Mouse (Mus musculus) spleen, postnatal 36 days (tissue): ENCODE data around the gene Dnttip2.

Experiments used
- DNase-seq, 2 experiments: peaks; one replicate each; pipeline ENCODE4 v3.0.0; 2022; ENCODE audit warnings: low spot score in 2 of 2, mixed read lengths in 1 of 2

The Dnttip2 gene

DNA sequence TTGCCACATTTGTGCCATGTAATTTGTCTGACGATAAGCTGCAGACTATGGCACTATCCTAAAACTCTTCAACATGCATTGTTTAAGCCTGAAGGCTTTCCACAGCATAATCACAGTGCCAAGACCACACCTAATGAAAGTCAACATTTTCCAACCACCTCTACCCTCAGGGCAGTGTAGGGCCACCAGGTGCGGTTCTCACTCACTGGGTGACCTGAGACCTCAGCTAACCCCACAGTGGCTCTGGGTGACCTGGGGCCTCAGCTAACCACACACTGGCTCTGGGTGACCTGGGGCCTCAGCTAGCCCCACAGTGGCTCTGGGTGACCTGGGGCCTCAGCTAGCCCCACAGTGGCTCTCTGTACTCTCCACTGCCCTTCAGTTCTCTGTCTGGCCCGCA is 50.3 kb downstream of the Dnttip2 start:
- DNase-seq, result no peak

DNA sequence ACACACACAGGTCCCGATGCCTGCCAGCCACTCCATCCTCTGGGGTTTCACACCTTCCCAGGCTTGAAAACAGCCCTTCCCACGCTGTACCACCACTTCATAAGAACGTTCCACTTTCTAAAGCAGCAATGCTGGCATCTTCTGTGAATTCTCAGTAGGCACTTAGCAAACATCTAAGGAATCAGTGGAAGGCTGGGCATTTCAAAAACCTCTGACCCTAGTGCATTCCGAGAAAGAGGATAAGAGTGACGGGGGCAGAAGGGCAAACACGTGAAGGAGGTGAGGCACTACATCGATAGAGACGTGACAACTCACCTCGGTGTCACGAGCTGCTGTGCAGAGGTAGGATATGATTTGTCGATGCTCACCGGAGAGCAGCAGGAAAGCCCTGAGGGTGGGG is 56.3 kb downstream of the Dnttip2 start:
- DNase-seq, result no peak

GRCm38 (mm10) chr3:122333493-122333892 is 59.3 kb downstream of the Dnttip2 start:
- no peak for DNase-seq

GRCm38 (mm10) chr3:122333902-122334301 is 59.7 kb downstream of the Dnttip2 start:
- no peak for DNase-seq

- DNase-seq, result no peak
Observed at GRCm38 (mm10) chr3:122334375-122334774, 60.2 kb downstream of the Dnttip2 start.
